Comparison of ENCODE assay signal across 8 mouse cellular contexts in the genomic region with DNA sequence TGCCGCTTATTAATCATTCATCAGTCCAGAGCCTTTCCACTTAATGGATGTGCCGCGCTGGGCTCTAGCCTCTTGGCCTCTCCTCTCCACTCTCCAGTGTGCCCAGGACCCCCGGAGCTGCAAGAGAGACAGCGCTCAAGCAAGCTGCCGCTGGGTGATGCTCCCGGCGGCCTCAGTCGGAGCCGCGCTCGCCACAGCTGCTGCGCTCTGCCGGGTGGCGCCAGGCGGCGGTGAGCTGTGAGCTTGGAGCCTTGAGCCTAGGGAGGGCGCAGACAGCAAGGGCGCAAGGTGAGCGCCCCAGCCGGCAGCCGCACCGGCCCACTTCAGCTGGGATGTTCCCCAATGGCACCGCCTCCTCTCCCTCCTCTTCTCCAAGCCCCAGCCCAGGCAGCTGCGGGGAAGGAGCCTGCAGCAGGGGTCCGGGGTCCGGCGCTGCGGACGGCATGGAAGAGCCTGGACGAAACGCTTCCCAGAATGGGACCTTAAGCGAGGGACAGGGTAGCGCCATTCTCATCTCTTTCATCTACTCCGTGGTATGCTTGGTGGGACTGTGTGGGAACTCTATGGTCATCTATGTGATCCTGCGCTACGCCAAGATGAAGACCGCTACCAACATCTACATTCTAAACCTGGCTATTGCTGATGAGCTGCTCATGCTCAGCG. TPM values are rescaled to one million over a fixed set of nuclear protein-coding genes. Genes with fewer than 3 reads are reported as not detected.
DNase-seq lines count a peak whose midpoint lies in the region; ATAC-seq and TF ChIP-seq lines count a peak whose summit lies in the region.

No protein-coding gene starts in this region.

- intact Hi-C loops in left cerebral cortex, postnatal 25 days (cut with DNase I): loop anchor here (5.0 to 10.0 kb wide), 6 partner anchors 125 to 712 kb away; no protein-coding TSS in a partner anchor

- no peak overlapping the region for H3K27ac ChIP-seq in kidney, adult 2 months (ENCODE audit: insufficient read depth, low read depth, low read length)
- 0 out of 2 replicates have a peak overlapping the region, but pooled peaks have one; percentile 24 for H3K27ac ChIP-seq in embryonic facial prominence, embryonic 10.5 days (replicated peaks)
- no peak overlapping the region for H3K27ac ChIP-seq in hindbrain, embryonic 11.5 days (ENCODE audit: low read depth, low read length)
- H3K27ac ChIP-seq in midbrain, postnatal 0 days (ENCODE audit: low read depth, low read length): 0 out of 2 replicates have a peak overlapping the region, but pooled peaks have one; percentile 1

- DNase-seq in kidney, adult 2 months: peak; percentile 12
- DNase-seq in kidney, adult 9 months: no peak
- peak; percentile 72 for DNase-seq in embryonic facial prominence, embryonic 10.5 days (ENCODE audit: low spot score)
- DNase-seq in hindbrain, embryonic 11.5 days (ENCODE audit: low spot score): peak; percentile 66
- DNase-seq in left cerebral cortex, postnatal 25 days (ENCODE audit: low spot score in 2 of 2): peak; percentile 57 to 60
- peak; percentile 48 for DNase-seq in midbrain, postnatal 0 days (ENCODE audit: low spot score)
- no peak for DNase-seq in cerebellum, adult 9-10 months
- DNase-seq in thymus, postnatal 25 days: no peak

- H3K9me3 ChIP-seq in embryonic facial prominence, embryonic 10.5 days: no peaks in the 10 kb centered on the region
- H3K9me3 ChIP-seq in hindbrain, embryonic 11.5 days (ENCODE audit: control insufficient read depth, low read length): no peaks in the 10 kb centered on the region
- no peaks in the 10 kb centered on the region for H3K9me3 ChIP-seq in midbrain, postnatal 0 days (ENCODE audit: low read length)

- no peaks in the 10 kb centered on the region for H3K36me3 ChIP-seq in kidney, adult 2 months (ENCODE audit: control insufficient read depth, insufficient read depth, low read length)
- no peaks in the 10 kb centered on the region for H3K36me3 ChIP-seq in embryonic facial prominence, embryonic 10.5 days (replicated peaks)
- no peaks in the 10 kb centered on the region for H3K36me3 ChIP-seq in hindbrain, embryonic 11.5 days (ENCODE audit: control insufficient read depth, insufficient read depth, low read length)
- H3K36me3 ChIP-seq in midbrain, postnatal 0 days (ENCODE audit: insufficient read depth, low read length): no peaks in the 10 kb centered on the region

- H3K27me3 ChIP-seq in kidney, adult 2 months (replicated peaks; ENCODE audit: control insufficient read depth, insufficient read depth, low read length): peaks cover 4% of the 10 kb centered on the region; the same call in 1 of the 2 replicates
- H3K27me3 ChIP-seq in embryonic facial prominence, embryonic 10.5 days (replicated peaks; ENCODE audit: low read depth, poor library complexity, severe bottlenecking): peaks cover 78% of the 10 kb centered on the region
- H3K27me3 ChIP-seq in hindbrain, embryonic 11.5 days (ENCODE audit: control insufficient read depth, insufficient read depth, low read length): peaks cover 35% of the 10 kb centered on the region
- no peaks in the 10 kb centered on the region for H3K27me3 ChIP-seq in midbrain, postnatal 0 days (ENCODE audit: insufficient read depth, low read length)

- peak; percentile 65 for ATAC-seq in hindbrain, embryonic 11.5 days (ENCODE audit: low FRiP score)
- ATAC-seq in midbrain, postnatal 0 days (ENCODE audit: low FRiP score): peak; percentile 64

- no peak overlapping the region; the same call in 1 of the 2 replicates for H3K9ac ChIP-seq in hindbrain, embryonic 11.5 days (ENCODE audit: low read depth, low read length)
- H3K9ac ChIP-seq in midbrain, postnatal 0 days (replicated peaks; ENCODE audit: low read length, poor library complexity, severe bottlenecking): peak overlapping the region; percentile 51

- no peak for TF ChIP-seq POLR2A in kidney, adult 2 months (IDR thresholded peaks at IDR 0.05; ENCODE audit: low read depth, low read length)

- H3K4me3 ChIP-seq in kidney, adult 2 months (ENCODE audit: insufficient read depth, low read depth, low read length): peak overlapping the region; percentile 53; the same call in 1 of the 2 replicates
- H3K4me3 ChIP-seq in embryonic facial prominence, embryonic 10.5 days: peak overlapping the region; percentile 63
- peak overlapping the region; percentile 43 for H3K4me3 ChIP-seq in hindbrain, embryonic 11.5 days (ENCODE audit: low read depth, low read length)
- peak overlapping the region; percentile 68 for H3K4me3 ChIP-seq in midbrain, postnatal 0 days (ENCODE audit: low read depth, low read length)

- TF ChIP-seq CTCF in kidney, adult 2 months (conservative IDR thresholded peaks at IDR 0.05; ENCODE audit: insufficient read depth, insufficient read length, low read depth, low read length): no peak
- peak; percentile 54 for TF ChIP-seq CTCF in midbrain, postnatal 0 days (IDR thresholded peaks at IDR 0.05)

- 2% methylated on average over 39 of the region's 39 CpGs for WGBS in kidney, adult 2 months
- WGBS in embryonic facial prominence, embryonic 10.5 days: under 1% methylated on average over 39 of the region's 39 CpGs
- under 1% methylated on average over 37 of the region's 39 CpGs for WGBS in hindbrain, embryonic 11.5 days
- under 1% methylated on average over 38 of the region's 39 CpGs for WGBS in midbrain, postnatal 0 days

- no peaks in the 10 kb centered on the region for H3K4me1 ChIP-seq in kidney, adult 2 months (ENCODE audit: control insufficient read depth, insufficient read depth, low read length)
- peaks cover 39% of the 10 kb centered on the region for H3K4me1 ChIP-seq in embryonic facial prominence, embryonic 10.5 days
- H3K4me1 ChIP-seq in hindbrain, embryonic 11.5 days (replicated peaks; ENCODE audit: control insufficient read depth, insufficient read depth, low read length): peaks cover 11% of the 10 kb centered on the region
- peaks cover 4% of the 10 kb centered on the region for H3K4me1 ChIP-seq in midbrain, postnatal 0 days (ENCODE audit: insufficient read depth, low read length)

- H3K4me2 ChIP-seq in hindbrain, embryonic 11.5 days (replicated peaks; ENCODE audit: low read depth, low read length): peak overlapping the region; percentile 84
- peak overlapping the region; percentile 92 for H3K4me2 ChIP-seq in midbrain, postnatal 0 days (ENCODE audit: low read depth, low read length, poor library complexity, severe bottlenecking)

RNA-seq across cellular contexts. Expression of a gene that starts 0.8 kb away (rescaled TPM):
- 0.14 and 0.20 TPM in 2 replicates for polyA plus RNA-seq in kidney, adult 2 months (2012; rRNA removed)
- polyA plus RNA-seq in embryonic facial prominence, embryonic 10.5 days (2016; fragmentation: Nextera tagmentation; extraction: Ambion mirVana): 0.29 and 0.65 TPM in 2 replicates
- polyA plus RNA-seq in hindbrain, embryonic 11.5 days (2014; fragmentation: Nextera tagmentation; extraction: Ambion mirVana): 0.33 and 0.62 TPM in 2 replicates
- total RNA-seq in left cerebral cortex, postnatal 25 days (2021): 10 to 100 TPM; 37.7 to 40.4 TPM
- 39.9 and 49.7 TPM in 2 replicates for total RNA-seq in midbrain, postnatal 0 days (2014; rRNA removed)
- 13.4 and 17.3 TPM in 2 replicates for polyA plus RNA-seq in midbrain, postnatal 0 days (2015; fragmentation: Nextera tagmentation; extraction: Ambion mirVana)

RNA-seq across cellular contexts. Expression of a gene that starts 56.7 kb away (rescaled TPM):
- 9.5 and 9.8 TPM in 2 replicates for polyA plus RNA-seq in kidney, adult 2 months (2012; rRNA removed)
- polyA plus RNA-seq in embryonic facial prominence, embryonic 10.5 days (2016; fragmentation: Nextera tagmentation; extraction: Ambion mirVana): 3.7 and 4.7 TPM in 2 replicates
- polyA plus RNA-seq in hindbrain, embryonic 11.5 days (2014; fragmentation: Nextera tagmentation; extraction: Ambion mirVana): 7.0 TPM in 2 replicates
- total RNA-seq in left cerebral cortex, postnatal 25 days (2021): 1 to 10 TPM; 2.8 to 3.6 TPM
- total RNA-seq in midbrain, postnatal 0 days (2014; rRNA removed): 6.0 and 8.7 TPM in 2 replicates
- 6.5 TPM in 2 replicates for polyA plus RNA-seq in midbrain, postnatal 0 days (2015; fragmentation: Nextera tagmentation; extraction: Ambion mirVana)

Comparison
In these comparisons a context has a peak if more than half of its experiments do, and no peak if none do; other contexts are left out.
1. DNase-seq: peak in kidney, adult 2 months (single experiment), embryonic facial prominence, embryonic 10.5 days (single experiment), hindbrain, embryonic 11.5 days (single experiment), left cerebral cortex, postnatal 25 days (2 of 2) and midbrain, postnatal 0 days (single experiment); none in kidney, adult 9 months (single experiment), cerebellum, adult 9-10 months (single experiment) and thymus, postnatal 25 days (single experiment).
2. H3K27ac ChIP-seq: peak in embryonic facial prominence, embryonic 10.5 days (single experiment) and midbrain, postnatal 0 days (single experiment); none in kidney, adult 2 months (single experiment) and hindbrain, embryonic 11.5 days (single experiment).
3. Peak in every context shown above with its lines, with median percentiles within 50 percentile points of each other: H3K4me3 ChIP-seq.